Mouse (Mus musculus): ENCODE measurements around the gene Hvcn1. TPM values are rescaled to one million over a fixed set of nuclear protein-coding genes. Genes with fewer than 3 reads are reported as not detected.
"Not testable (repeated sequence)": the region's sequence is repeated elsewhere in the genome, so short reads cannot be mapped to it uniquely, and the experiment has no call there.

The Hvcn1 gene
- polyA plus RNA-seq, 1 experiment from 2014 or later = 7.9 TPM

- DNase-seq (ENCODE audit: low spot score) (no peak), ATAC-seq (ENCODE audit: low read depth) (no peak)
- 89% methylated on average over 7 of the region's 8 CpGs for WGBS
- no peaks in the 10 kb centered on the region for H3K27me3 ChIP-seq (replicated peaks; ENCODE audit: control insufficient read depth, insufficient read depth, low read length)
- no peak overlapping the region for H3K4me2 ChIP-seq (ENCODE audit: low read depth, low read length)
- no peaks in the 10 kb centered on the region for H3K36me3 ChIP-seq (ENCODE audit: control insufficient read depth, insufficient read depth, low read length)
- no peak overlapping the region for H3K4me3 ChIP-seq (ENCODE audit: low read depth, low read length)
- no peak overlapping the region for H3K9ac ChIP-seq (ENCODE audit: low read depth, low read length)
- no peaks in the 10 kb centered on the region for H3K9me3 ChIP-seq (ENCODE audit: control insufficient read depth, low read length)
- no peak overlapping the region for H3K27ac ChIP-seq (replicated peaks; ENCODE audit: low read depth, low read length)
- H3K4me1 ChIP-seq (ENCODE audit: control insufficient read depth, insufficient read depth, low read length) = peaks cover 8% of the 10 kb centered on the region
Observed at GRCm38 (mm10) chr5:122210890-122211289, 4.3 kb downstream of the Hvcn1 start.

- peaks cover 8% of the 10 kb centered on the region for H3K4me1 ChIP-seq (ENCODE audit: control insufficient read depth, insufficient read depth, low read length)
- 94% methylated on average over 8 of the region's 8 CpGs for WGBS
- H3K9ac ChIP-seq (ENCODE audit: low read depth, low read length) = no peak overlapping the region
- H3K27me3 ChIP-seq (replicated peaks; ENCODE audit: control insufficient read depth, insufficient read depth, low read length) = no peaks in the 10 kb centered on the region
- DNase-seq (ENCODE audit: low spot score) (no peak), ATAC-seq (ENCODE audit: low read depth) (no peak)
- no peaks in the 10 kb centered on the region for H3K9me3 ChIP-seq (ENCODE audit: control insufficient read depth, low read length)
- no peak overlapping the region for H3K27ac ChIP-seq (replicated peaks; ENCODE audit: low read depth, low read length)
- H3K4me3 ChIP-seq (ENCODE audit: low read depth, low read length) = no peak overlapping the region
- H3K4me2 ChIP-seq (ENCODE audit: low read depth, low read length) = no peak overlapping the region
- H3K36me3 ChIP-seq (ENCODE audit: control insufficient read depth, insufficient read depth, low read length) = no peaks in the 10 kb centered on the region
Observed at GRCm38 (mm10) chr5:122212125-122212524, 5.5 kb downstream of the Hvcn1 start.

- H3K27me3 ChIP-seq (replicated peaks; ENCODE audit: control insufficient read depth, insufficient read depth, low read length); H3K4me1 ChIP-seq (ENCODE audit: control insufficient read depth, insufficient read depth, low read length); H3K9me3 ChIP-seq (ENCODE audit: control insufficient read depth, low read length); DNase-seq (ENCODE audit: low spot score); ATAC-seq (ENCODE audit: low read depth); H3K9ac ChIP-seq (ENCODE audit: low read depth, low read length); H3K27ac ChIP-seq (replicated peaks; ENCODE audit: low read depth, low read length); H3K4me2 ChIP-seq (ENCODE audit: low read depth, low read length); H3K4me3 ChIP-seq (ENCODE audit: low read depth, low read length); H3K36me3 ChIP-seq (ENCODE audit: control insufficient read depth, insufficient read depth, low read length): not testable (repeated sequence)
- WGBS = 97% methylated on average over 1 of the region's 1 CpGs
Observed at GRCm38 (mm10) chr5:122212820-122213219, 6.2 kb downstream of the Hvcn1 start.

GRCm38 (mm10) chr5:122213861-122214260 lies 7.3 kb downstream of the Hvcn1 start:
- Histone ChIP-seq H3K4me2 (ENCODE audit: low read depth, low read length) (no peak overlapping the region), H3K27ac (replicated peaks; ENCODE audit: low read depth, low read length) (no peak overlapping the region), H3K4me3 (ENCODE audit: low read depth, low read length) (no peak overlapping the region), H3K4me1 (ENCODE audit: control insufficient read depth, insufficient read depth, low read length) (peaks cover 5% of the 10 kb centered on the region), H3K27me3 (replicated peaks; ENCODE audit: control insufficient read depth, insufficient read depth, low read length) (no peaks in the 10 kb centered on the region), H3K9ac (ENCODE audit: low read depth, low read length) (no peak overlapping the region), H3K36me3 (ENCODE audit: control insufficient read depth, insufficient read depth, low read length) (no peaks in the 10 kb centered on the region), H3K9me3 (ENCODE audit: control insufficient read depth, low read length) (no peaks in the 10 kb centered on the region)
- ATAC-seq (ENCODE audit: low read depth) (no peak), DNase-seq (ENCODE audit: low spot score) (no peak)
- WGBS = 83% methylated on average over 6 of the region's 6 CpGs

- H3K9ac ChIP-seq (ENCODE audit: low read depth, low read length) = no peak overlapping the region
- H3K4me1 ChIP-seq (ENCODE audit: control insufficient read depth, insufficient read depth, low read length) = peaks cover 7% of the 10 kb centered on the region; the same call in 1 of the 2 replicates
- no peak overlapping the region for H3K27ac ChIP-seq (replicated peaks; ENCODE audit: low read depth, low read length)
- DNase-seq (ENCODE audit: low spot score) = no peak
- no peaks in the 10 kb centered on the region for H3K27me3 ChIP-seq (replicated peaks; ENCODE audit: control insufficient read depth, insufficient read depth, low read length)
- 91% methylated on average over 6 of the region's 6 CpGs for WGBS
- H3K36me3 ChIP-seq (ENCODE audit: control insufficient read depth, insufficient read depth, low read length) = no peaks in the 10 kb centered on the region
- H3K4me3 ChIP-seq (ENCODE audit: low read depth, low read length) = no peak overlapping the region
- ATAC-seq (ENCODE audit: low read depth) = no peak
- no peaks in the 10 kb centered on the region for H3K9me3 ChIP-seq (ENCODE audit: control insufficient read depth, low read length)
- no peak overlapping the region for H3K4me2 ChIP-seq (ENCODE audit: low read depth, low read length)
Observed at GRCm38 (mm10) chr5:122217636-122218035, 11.0 kb downstream of the Hvcn1 start.

- Histone ChIP-seq H3K4me1 (ENCODE audit: control insufficient read depth, insufficient read depth, low read length) (peaks cover 7% of the 10 kb centered on the region; the same call in 1 of the 2 replicates), H3K4me3 (ENCODE audit: low read depth, low read length) (no peak overlapping the region), H3K27me3 (replicated peaks; ENCODE audit: control insufficient read depth, insufficient read depth, low read length) (no peaks in the 10 kb centered on the region), H3K4me2 (ENCODE audit: low read depth, low read length) (no peak overlapping the region), H3K27ac (replicated peaks; ENCODE audit: low read depth, low read length) (no peak overlapping the region), H3K9ac (ENCODE audit: low read depth, low read length) (no peak overlapping the region), H3K36me3 (ENCODE audit: control insufficient read depth, insufficient read depth, low read length) (no peaks in the 10 kb centered on the region), H3K9me3 (ENCODE audit: control insufficient read depth, low read length) (no peaks in the 10 kb centered on the region)
- ATAC-seq (ENCODE audit: low read depth) (no peak), DNase-seq (ENCODE audit: low spot score) (no peak)
- WGBS = 77% methylated on average over 12 of the region's 12 CpGs
Observed at GRCm38 (mm10) chr5:122218109-122218905, 11.7 kb downstream of the Hvcn1 start.

- H3K27me3 ChIP-seq (replicated peaks; ENCODE audit: control insufficient read depth, insufficient read depth, low read length) = no peaks in the 10 kb centered on the region
- H3K4me1 ChIP-seq (ENCODE audit: control insufficient read depth, insufficient read depth, low read length) = peaks cover 7% of the 10 kb centered on the region; the same call in 1 of the 2 replicates
- no peaks in the 10 kb centered on the region for H3K36me3 ChIP-seq (ENCODE audit: control insufficient read depth, insufficient read depth, low read length)
- H3K4me2 ChIP-seq (ENCODE audit: low read depth, low read length) = no peak overlapping the region
- DNase-seq (ENCODE audit: low spot score) (no peak), ATAC-seq (ENCODE audit: low read depth) (no peak)
- WGBS = 86% methylated on average over 7 of the region's 7 CpGs
- H3K27ac ChIP-seq (replicated peaks; ENCODE audit: low read depth, low read length) = no peak overlapping the region
- no peaks in the 10 kb centered on the region for H3K9me3 ChIP-seq (ENCODE audit: control insufficient read depth, low read length)
- H3K9ac ChIP-seq (ENCODE audit: low read depth, low read length) = no peak overlapping the region
- H3K4me3 ChIP-seq (ENCODE audit: low read depth, low read length) = no peak overlapping the region
Observed at GRCm38 (mm10) chr5:122218928-122219327, 12.3 kb downstream of the Hvcn1 start.

- peak; percentile 19; the same call in 1 of the 2 replicates for ATAC-seq (ENCODE audit: low read depth)
- peaks cover 7% of the 10 kb centered on the region; the same call in 1 of the 2 replicates for H3K4me1 ChIP-seq (ENCODE audit: control insufficient read depth, insufficient read depth, low read length)
- no peak overlapping the region; the same call in 1 of the 2 replicates for H3K27ac ChIP-seq (replicated peaks; ENCODE audit: low read depth, low read length)
- WGBS = 55% methylated on average over 18 of the region's 18 CpGs
- peak; percentile 55 for DNase-seq (ENCODE audit: low spot score)
- H3K36me3 ChIP-seq (ENCODE audit: control insufficient read depth, insufficient read depth, low read length) = no peaks in the 10 kb centered on the region
- no peak overlapping the region for H3K4me2 ChIP-seq (ENCODE audit: low read depth, low read length)
- H3K9ac ChIP-seq (ENCODE audit: low read depth, low read length) = no peak overlapping the region
- no peak overlapping the region for H3K4me3 ChIP-seq (ENCODE audit: low read depth, low read length)
- H3K9me3 ChIP-seq (ENCODE audit: control insufficient read depth, low read length) = no peaks in the 10 kb centered on the region
- no peaks in the 10 kb centered on the region for H3K27me3 ChIP-seq (replicated peaks; ENCODE audit: control insufficient read depth, insufficient read depth, low read length)
Observed at GRCm38 (mm10) chr5:122219655-122220629, 13.3 kb downstream of the Hvcn1 start.

All from embryonic facial prominence, embryonic 14.5 days (tissue).